Mouse (Mus musculus) CH12.LX (cell line): ENCODE measurements around the gene Kirrel3. TPM values are rescaled to one million over a fixed set of nuclear protein-coding genes. Genes with fewer than 3 reads are reported as not detected.

Source experiments
- DNase-seq: peaks from one replicate; pipeline ENCODE4 v3.0.0-alpha.2; 2013; ENCODE audit errors: extremely low read depth
- H3K27ac ChIP-seq: 2 replicates; pipeline ENCODE4 v1.5.1; 2012; ENCODE audit warnings: low read depth, mild to moderate bottlenecking, control low read depth, moderate library complexity; ENCODE audit not compliant: insufficient read depth
- H3K27me3 ChIP-seq: replicated peaks from 2 replicates; pipeline ENCODE3; 2012; ENCODE audit warnings: inconsistent platforms
- H3K36me3 ChIP-seq, 2 experiments: replicated peaks in 1 of 2; 2 replicates each; pipeline versions ENCODE3 to v1.6.1; 2012; ENCODE audit warnings: inconsistent platforms in 1 of 2, low read length in 1 of 2, mild to moderate bottlenecking in 1 of 2, mixed read lengths in 1 of 2, moderate library complexity in 1 of 2; ENCODE audit not compliant: control insufficient read depth in 1 of 2, insufficient read depth in 1 of 2
- H3K4me1 ChIP-seq, 2 experiments: 2 replicates each; pipeline ENCODE4 v1.6.1; 2012; ENCODE audit warnings: inconsistent platforms in 1 of 2, moderate library complexity in 1 of 2; ENCODE audit not compliant: insufficient read depth in 2 of 2, control insufficient read depth in 1 of 2
- H3K4me2 ChIP-seq: 2 replicates; pipeline ENCODE4 v1.6.1; 2012; ENCODE audit warnings: low read depth, mild to moderate bottlenecking, control low read depth; ENCODE audit not compliant: poor library complexity, insufficient read depth, severe bottlenecking
- H3K4me3 ChIP-seq, 3 experiments: fragments of 150-350 bp in 1 of 3; sonication (generic) in 1 of 3; replicated peaks in 1 of 3; 2 replicates each; pipeline versions ENCODE3 to v1.5.1; 2011 to 2012; ENCODE audit warnings: low read depth in 2 of 3, low read length in 2 of 3, mild to moderate bottlenecking in 2 of 3, moderate library complexity in 2 of 3, control low read depth in 1 of 3, improper control_type of control experiment in 1 of 3, inconsistent platforms in 1 of 3, mixed read lengths in 1 of 3; ENCODE audit not compliant: poor library complexity in 1 of 3
- H3K79me2 ChIP-seq: replicated peaks from 2 replicates; pipeline ENCODE4 v1.6.1; 2012; ENCODE audit warnings: mild to moderate bottlenecking, moderate library complexity; ENCODE audit not compliant: control insufficient read depth, poor library complexity, insufficient read depth, severe bottlenecking; ENCODE audit errors: extremely low read depth
- H3K9ac ChIP-seq: 2 replicates; pipeline ENCODE4 v1.6.1; 2012; ENCODE audit warnings: low read depth, mild to moderate bottlenecking, control low read depth, moderate library complexity; ENCODE audit not compliant: insufficient read depth
- H3K9me3 ChIP-seq: replicated peaks from 2 replicates; pipeline ENCODE3; 2012; ENCODE audit warnings: low read length, inconsistent platforms, mixed read lengths
- BHLHE40 ChIP-seq: IDR thresholded peaks from 2 replicates; pipeline ENCODE4 v1.6.1; 2011; ENCODE audit warnings: mild to moderate bottlenecking, low read depth, low read length, improper control_type of control experiment
- CHD2 ChIP-seq: IDR thresholded peaks from 2 replicates; pipeline ENCODE4 v1.6.1; 2011; ENCODE audit warnings: low read length, improper control_type of control experiment
- ELF1 ChIP-seq: IDR thresholded peaks from 2 replicates; pipeline ENCODE4 v1.6.1; 2014; ENCODE audit warnings: low read depth, mild to moderate bottlenecking, inconsistent platforms, low read length, improper control_type of control experiment
- EP300 ChIP-seq: IDR thresholded peaks from 2 replicates; pipeline ENCODE4 v1.6.1; 2011; ENCODE audit warnings: low read length, improper control_type of control experiment
- IRF4 ChIP-seq: IDR thresholded peaks from 2 replicates; pipeline ENCODE4 v1.6.1; 2014; ENCODE audit warnings: low read depth, mild to moderate bottlenecking, inconsistent platforms, low read length, improper control_type of control experiment
- JUN ChIP-seq: IDR thresholded peaks from 2 replicates; pipeline ENCODE4 v1.6.1; 2011; ENCODE audit warnings: low read depth, mild to moderate bottlenecking, low read length, improper control_type of control experiment, moderate library complexity; ENCODE audit not compliant: insufficient read depth
- MAFK ChIP-seq: IDR thresholded peaks from 2 replicates; pipeline ENCODE4 v1.6.1; 2011; ENCODE audit warnings: low read length, improper control_type of control experiment; ENCODE audit not compliant: insufficient replicate concordance
- MAX ChIP-seq: IDR thresholded peaks from 2 replicates; pipeline ENCODE4 v1.6.1; 2011; ENCODE audit warnings: low read length, improper control_type of control experiment
- MYC ChIP-seq: IDR thresholded peaks from 2 replicates; pipeline ENCODE4 v1.6.1; 2011; ENCODE audit warnings: low read depth, mild to moderate bottlenecking, improper control_type of control experiment, low read length
- PAX5 ChIP-seq: IDR thresholded peaks from 2 replicates; pipeline ENCODE4 v1.6.1; 2012; ENCODE audit warnings: low read length, inconsistent platforms, mixed read lengths
- RCOR1 ChIP-seq: conservative IDR thresholded peaks from 2 replicates; pipeline ENCODE4 v1.6.1; 2012; ENCODE audit warnings: low read depth, mild to moderate bottlenecking, inconsistent platforms, low read length, improper control_type of control experiment
- SIN3A ChIP-seq: IDR thresholded peaks from 2 replicates; pipeline ENCODE4 v1.6.1; 2012; ENCODE audit warnings: low read length, improper control_type of control experiment, inconsistent platforms
- SMC3 ChIP-seq: IDR thresholded peaks from 2 replicates; pipeline ENCODE4 v1.6.1; 2011; ENCODE audit warnings: low read depth, low read length, improper control_type of control experiment
- USF2 ChIP-seq: conservative IDR thresholded peaks from 2 replicates; pipeline ENCODE4 v1.6.1; 2011; ENCODE audit warnings: low read depth, low read length, improper control_type of control experiment
- ZC3H11A ChIP-seq: IDR thresholded peaks from 2 replicates; pipeline ENCODE4 v1.6.1; 2012; ENCODE audit warnings: low read depth, mild to moderate bottlenecking, inconsistent platforms, low read length, improper control_type of control experiment
- dilution Hi-C: fragments of 300-500 bp; cut with MboI; formaldehyde crosslinking; loops from 2 replicates; pipeline ENCODE4 v1.14.3; 2020; ENCODE audit warnings: low sequenced_read_pairs; ENCODE audit not compliant: extremely low pct_unique_long_range_greater_than_20kb, extremely low pct_ligation_motif_present
- in situ Hi-C: fragments of 300-500 bp; cut with MboI; formaldehyde crosslinking; loops from 3 replicates; pipeline ENCODE4 v1.14.3; 2019; ENCODE audit warnings: low sequenced_read_pairs, low pct_ligation_motif_present, low pct_unique_long_range_greater_than_20kb, mixed read lengths
- polyA plus RNA-seq: library from polyadenylated mRNA; unstranded; fragments of >175 nt; gene quantifications from 2 replicates; pipeline ENCODE4 v1.2.1, GENCODE M21; 2012; ENCODE audit warnings: low read depth; ENCODE audit not compliant: insufficient read length
- total RNA-seq, 2 experiments: library from RNA; depleted of rRNA; stranded (reverse); fragments of 300-350 nt in 1 of 2; fragments of >200 nt in 1 of 2; gene quantifications; 2 replicates each; pipeline ENCODE4 v1.2.3; 2012 to 2014

The Kirrel3 gene
- total and polyA plus RNA-seq, 3 experiments: not detected

DNA sequence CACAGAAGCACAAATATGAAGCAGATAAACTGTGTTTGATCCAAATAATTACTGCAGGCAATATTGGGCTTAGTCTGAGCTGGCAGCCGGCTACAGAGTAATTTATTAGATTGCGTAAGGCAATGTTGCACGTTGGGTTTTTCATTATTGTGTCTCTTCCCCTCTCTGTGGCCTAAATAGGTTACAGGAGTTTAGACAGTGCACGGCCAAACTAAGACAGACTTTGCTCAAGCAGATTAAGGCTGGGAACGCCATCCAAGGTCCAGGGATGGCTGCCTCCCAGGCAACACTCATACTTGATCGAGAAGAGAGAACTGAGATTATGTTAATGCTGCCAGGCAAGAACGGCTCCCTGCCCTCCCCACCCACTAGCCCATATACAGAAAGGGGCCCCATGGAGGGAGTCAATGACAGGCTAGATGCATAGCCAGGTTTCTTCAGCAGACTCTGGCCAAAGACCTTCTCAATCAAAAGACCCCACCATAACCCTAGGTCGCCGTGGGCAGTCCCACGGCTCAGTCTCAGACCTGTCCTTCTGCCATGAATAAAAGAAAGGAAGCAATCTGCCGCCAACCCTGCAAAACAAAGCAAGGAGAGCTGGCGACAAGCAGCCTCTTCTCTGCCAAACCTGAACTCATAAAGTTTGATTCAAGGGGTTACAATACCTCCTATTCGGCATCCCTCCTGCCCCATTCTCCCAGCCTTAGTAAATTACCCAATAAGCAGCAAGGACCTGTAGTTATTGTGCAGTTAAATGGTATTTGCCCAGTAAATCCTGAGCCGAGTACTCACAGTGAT lies 437.6 kb downstream of the Kirrel3 start:
- H3K27ac ChIP-seq: no peak overlapping the region
- H3K9ac ChIP-seq: no peak overlapping the region
- no peaks in the 10 kb centered on the region for H3K79me2 ChIP-seq
- no peaks in the 10 kb centered on the region for H3K9me3 ChIP-seq
- no peaks in the 10 kb centered on the region for H3K36me3 ChIP-seq
- no peak overlapping the region for H3K4me2 ChIP-seq
- no peaks in the 10 kb centered on the region for H3K4me1 ChIP-seq
- dilution Hi-C loops: no loop called here
- peaks cover 81% of the 10 kb centered on the region for H3K27me3 ChIP-seq
- in situ Hi-C loops: no loop called here
- DNase-seq: no peak
- TF ChIP-seq MAX (no peak), MAFK (no peak), SMC3 (no peak), RCOR1 (no peak), BHLHE40 (no peak), PAX5 (no peak), USF2 (no peak)
- TF ChIP-seq, all 38 proteins: peak for 0
- no peak overlapping the region for H3K4me3 ChIP-seq

DNA sequence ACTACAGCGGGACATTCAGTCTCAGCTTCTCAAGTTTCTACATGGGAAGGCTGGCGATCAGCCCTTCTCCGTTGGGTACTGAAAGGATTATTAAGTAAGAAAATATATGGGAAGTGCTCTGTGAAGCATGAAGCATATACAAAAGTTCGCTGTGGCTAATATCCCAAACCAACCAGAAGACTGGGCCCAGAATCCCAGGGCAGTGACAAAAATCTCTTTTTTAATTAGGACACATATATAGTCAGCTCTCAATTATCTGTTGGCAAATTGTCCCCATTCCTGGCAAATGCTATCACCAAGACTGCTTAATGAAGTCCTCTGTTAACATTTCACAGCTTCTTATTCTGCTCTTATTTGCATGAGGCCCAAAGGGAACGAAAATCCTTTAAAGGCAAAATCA lies 439.9 kb downstream of the Kirrel3 start:
- no peak for TF ChIP-seq BHLHE40
- TF ChIP-seq USF2: no peak
- TF ChIP-seq ZC3H11A: no peak
- no peak for TF ChIP-seq MAX
- TF ChIP-seq SMC3: no peak
- TF ChIP-seq ELF1: no peak
- no peak for TF ChIP-seq MYC
- TF ChIP-seq MAFK: no peak
- TF ChIP-seq JUN: no peak
- TF ChIP-seq CHD2: no peak
- no peak for TF ChIP-seq SIN3A
- TF ChIP-seq EP300: no peak
- TF ChIP-seq IRF4: no peak

More for the DNA sequence above, 439.9 kb downstream of the Kirrel3 start:
- H3K79me2 ChIP-seq: no peaks in the 10 kb centered on the region
- H3K4me2 ChIP-seq: no peak overlapping the region
- H3K27ac ChIP-seq: no peak overlapping the region
- H3K36me3 ChIP-seq: no peaks in the 10 kb centered on the region
- H3K9me3 ChIP-seq: no peaks in the 10 kb centered on the region
- no peak for DNase-seq
- dilution Hi-C loops: no loop called here
- no peak overlapping the region for H3K4me3 ChIP-seq
- H3K9ac ChIP-seq: no peak overlapping the region
- H3K4me1 ChIP-seq: no peaks in the 10 kb centered on the region
- peaks cover 78% of the 10 kb centered on the region for H3K27me3 ChIP-seq
- in situ Hi-C loops: no loop called here
